Mouse (Mus musculus) brain, embryonic 14.5 days (tissue): ENCODE results near the gene Ano7. TPM values are rescaled to one million over a fixed set of nuclear protein-coding genes. Genes with fewer than 3 reads are reported as not detected.
A peak's percentile ranks its signal among the peaks of the same experiment; 100 is the strongest.

Experiments used
- DNase-seq: peaks from one replicate; pipeline ENCODE4 v3.0.0-alpha.2; 2011; ENCODE audit warnings: low read depth
- CTCF ChIP-seq: fragments of 200-500 bp; IDR thresholded peaks from 2 replicates; pipeline ENCODE4 v1.5.1; 2012; ENCODE audit warnings: inconsistent platforms, mild to moderate bottlenecking, moderate library complexity, borderline replicate concordance; ENCODE audit not compliant: insufficient read depth, insufficient read length; ENCODE audit errors: extremely low read depth
- POLR2A ChIP-seq: fragments of 200-500 bp; IDR thresholded peaks from 2 replicates; pipeline ENCODE4 v1.6.1; 2012; ENCODE audit warnings: mild to moderate bottlenecking, inconsistent platforms, borderline replicate concordance; ENCODE audit not compliant: poor library complexity, insufficient read depth, insufficient read length, severe bottlenecking; ENCODE audit errors: extremely low read depth
- polyA plus RNA-seq: library from polyadenylated mRNA; depleted of rRNA; stranded (reverse); fragments of >200 nt; gene quantifications from 2 replicates; pipeline ENCODE4 v1.2.3, GENCODE M21; 2012; rRNA removed

Ano7 gene
- 0.57 and 0.85 TPM in 2 replicates for polyA plus RNA-seq

DNA sequence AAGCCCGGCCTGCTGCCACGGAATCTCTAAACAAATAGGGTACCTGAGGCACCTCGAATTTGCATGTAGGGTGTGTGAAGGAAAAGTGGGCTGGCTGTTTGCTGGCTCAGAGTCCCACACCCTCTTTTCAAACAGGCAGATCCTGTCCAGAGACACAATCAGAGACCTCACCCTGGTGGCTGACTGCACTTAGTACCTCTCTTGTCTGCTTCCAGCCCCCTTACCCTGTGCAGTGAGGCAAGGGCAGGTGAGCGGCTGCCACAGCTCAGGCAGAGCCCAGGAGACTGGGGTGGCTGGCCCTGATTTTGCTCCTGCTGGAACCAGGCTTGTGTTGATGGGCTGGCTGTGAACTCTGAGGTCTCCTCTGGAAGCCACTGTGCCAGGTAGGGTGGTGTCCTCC is at the start of gene Ano7:
Ano7 (plus strand) TSS at position 266 of the 400 bp plus-strand sequence.
- TF ChIP-seq POLR2A (no peak), CTCF (no peak)
- DNase-seq: no peak

DNA sequence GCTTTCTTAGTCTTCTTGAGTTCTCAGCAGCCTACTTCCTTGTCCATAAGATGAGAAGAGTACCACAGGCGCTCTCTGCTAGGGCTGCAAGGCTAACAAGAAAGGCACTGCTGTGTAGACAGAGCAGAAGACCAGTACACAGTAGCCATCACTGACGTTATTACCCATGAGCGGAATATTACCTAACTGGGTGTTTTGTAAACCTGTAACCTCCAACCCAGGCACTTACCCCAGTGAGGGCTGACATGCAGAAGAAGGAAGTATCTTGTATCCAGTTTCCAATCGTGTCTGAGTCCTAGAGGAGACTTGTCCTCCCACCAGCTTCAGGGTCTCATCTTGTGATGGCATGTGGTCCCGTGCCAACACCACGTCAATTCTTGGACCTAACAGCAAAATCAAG is 49.8 kb upstream of the Ano7 start:
- TF ChIP-seq CTCF: no peak
- no peak for TF ChIP-seq POLR2A

DNA sequence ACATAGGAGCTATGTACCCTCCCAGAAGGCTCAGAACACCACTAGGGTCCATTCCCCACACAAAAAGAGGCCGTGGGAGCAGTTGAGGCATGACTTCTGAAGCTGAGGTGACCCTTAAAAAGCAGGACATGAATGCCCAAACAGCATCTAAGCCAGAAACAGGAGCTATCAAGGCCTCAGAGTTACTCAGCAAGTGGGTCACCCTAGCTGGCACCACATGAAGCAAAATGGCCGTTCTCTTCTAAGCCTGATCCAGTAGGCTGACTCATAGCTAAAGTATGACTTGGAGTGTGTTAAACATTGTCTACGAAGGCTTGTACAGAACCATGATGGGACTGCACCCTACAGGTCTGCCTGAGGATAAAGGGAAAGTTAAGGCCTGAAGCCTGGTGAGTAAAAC is 47.3 kb upstream of the Ano7 start:
- no peak for DNase-seq
- TF ChIP-seq POLR2A (no peak), CTCF (no peak)

More for the DNA sequence above, 49.8 kb upstream of the Ano7 start:
- no peak for DNase-seq

DNA sequence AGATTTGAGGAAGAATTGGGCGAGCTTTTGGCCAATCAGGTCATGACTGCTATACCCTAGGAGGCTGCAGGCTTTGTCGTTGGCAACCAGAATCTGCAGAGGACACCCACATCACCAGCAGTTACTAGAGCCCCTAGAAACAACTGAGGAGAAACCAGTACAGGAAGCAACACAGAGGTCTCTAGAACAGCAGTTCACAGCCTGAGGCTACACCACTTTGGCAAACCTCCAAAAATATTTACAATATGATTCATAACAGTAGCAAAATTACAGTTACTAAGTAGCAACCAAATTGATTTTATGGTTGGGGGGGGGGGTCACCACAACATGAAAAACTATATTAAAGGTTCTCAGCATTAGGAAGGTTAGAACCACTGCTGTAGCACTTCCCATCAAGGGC is 39.1 kb upstream of the Ano7 start:
- no peak for TF ChIP-seq POLR2A
- no peak for TF ChIP-seq CTCF
- no peak for DNase-seq

DNA sequence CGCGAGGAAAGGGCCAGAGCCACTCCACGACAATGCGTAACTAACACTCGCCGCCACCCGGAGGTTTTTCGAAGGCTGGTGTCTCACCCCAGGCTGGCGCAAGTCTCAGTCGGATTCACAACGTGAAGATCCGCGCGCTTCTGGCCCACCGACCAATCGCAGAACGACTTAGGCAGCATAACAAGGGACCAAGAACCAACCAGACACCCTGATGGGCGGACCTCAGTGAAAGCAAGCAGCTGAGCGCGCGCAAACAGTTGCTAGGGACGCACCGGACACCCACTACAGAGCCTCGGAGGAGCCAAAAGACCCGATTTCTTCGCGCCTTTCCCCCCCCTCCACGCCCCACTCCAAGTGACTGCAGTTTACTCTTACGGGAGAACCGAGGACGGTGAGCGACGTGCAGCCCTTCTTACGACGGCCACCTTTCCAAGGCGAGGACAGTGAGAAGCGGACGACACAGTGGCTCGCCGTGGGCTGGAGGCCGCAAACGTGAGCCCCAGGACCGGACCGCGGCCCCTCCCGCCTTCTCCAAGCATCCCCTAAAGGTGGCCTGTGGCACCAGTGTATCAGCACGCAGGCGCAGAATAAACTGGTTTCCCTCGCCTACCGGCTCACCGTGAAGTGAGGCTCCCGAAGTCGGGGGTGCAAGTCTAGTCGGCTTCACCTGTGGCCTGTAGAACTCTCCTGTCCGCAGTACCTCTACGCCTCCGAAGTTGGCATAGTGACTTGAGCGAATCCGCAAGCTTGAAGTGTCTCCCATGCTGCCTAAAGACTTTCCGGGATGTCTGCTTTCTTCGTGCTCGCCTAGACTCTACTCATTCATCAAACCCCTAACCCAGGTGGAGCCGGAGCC is 30.9 kb upstream of the Ano7 start, which contains the start of the genes Ppp1r7 and Pask:
Ppp1r7 (plus strand) TSS at position 207 of the 856 bp plus-strand sequence.
Pask (minus strand) TSS at position 835 of the 856 bp plus-strand sequence.
- TF ChIP-seq POLR2A (no peak), CTCF (no peak)
- peak; percentile 99 for DNase-seq

DNA sequence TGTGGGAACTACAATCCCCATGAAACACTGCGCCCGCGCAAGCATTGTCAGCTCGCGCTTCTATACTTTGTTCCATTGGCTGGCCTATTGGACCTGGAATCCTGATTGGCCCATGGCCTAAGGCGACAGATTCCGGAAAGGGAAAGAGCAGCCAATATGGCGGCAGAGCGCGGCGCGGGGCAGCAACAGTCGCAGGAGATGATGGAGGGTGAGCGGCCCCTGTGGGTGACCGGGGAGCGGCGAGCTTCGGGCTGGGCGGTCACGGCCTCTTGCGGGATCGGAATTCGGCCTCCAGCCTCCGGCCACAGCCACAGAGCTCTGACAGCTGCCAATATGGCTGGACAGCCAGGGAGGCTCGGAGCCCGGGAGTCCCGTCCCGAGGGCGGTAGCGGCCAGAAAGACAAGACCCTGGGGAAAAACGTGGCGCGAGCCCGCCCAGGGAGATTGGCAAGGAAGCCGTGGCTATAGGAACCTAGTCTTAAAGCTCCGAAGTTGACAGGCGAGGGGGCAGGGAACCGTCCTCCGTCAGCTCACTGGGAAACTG is 30.2 kb upstream of the Ano7 start:
- TF ChIP-seq POLR2A (peak; percentile 49; the same call in 1 of the 2 replicates), CTCF (peak; percentile 7; the same call in 1 of the 2 replicates)
- DNase-seq: peak; percentile 99

DNA sequence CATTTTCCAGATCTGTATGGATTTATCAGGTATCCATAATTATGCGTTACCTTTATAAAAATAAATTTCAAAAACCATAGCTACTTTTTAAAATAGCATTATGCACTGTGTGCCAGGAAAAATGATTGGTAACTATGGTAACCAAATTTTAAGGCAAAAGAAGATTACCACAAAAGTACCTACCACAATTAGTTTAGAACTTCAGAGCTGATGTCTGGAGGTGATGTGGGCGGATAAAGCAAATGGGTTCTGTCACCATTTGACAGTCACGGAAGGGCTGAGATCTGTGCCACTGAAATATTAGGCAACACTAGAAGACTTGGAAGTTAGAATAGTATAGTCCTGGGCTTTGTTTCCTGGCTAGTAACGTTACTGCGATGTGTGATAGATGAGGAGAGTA is 26.6 kb upstream of the Ano7 start:
- TF ChIP-seq CTCF (no peak), POLR2A (no peak)
- DNase-seq: no peak

DNA sequence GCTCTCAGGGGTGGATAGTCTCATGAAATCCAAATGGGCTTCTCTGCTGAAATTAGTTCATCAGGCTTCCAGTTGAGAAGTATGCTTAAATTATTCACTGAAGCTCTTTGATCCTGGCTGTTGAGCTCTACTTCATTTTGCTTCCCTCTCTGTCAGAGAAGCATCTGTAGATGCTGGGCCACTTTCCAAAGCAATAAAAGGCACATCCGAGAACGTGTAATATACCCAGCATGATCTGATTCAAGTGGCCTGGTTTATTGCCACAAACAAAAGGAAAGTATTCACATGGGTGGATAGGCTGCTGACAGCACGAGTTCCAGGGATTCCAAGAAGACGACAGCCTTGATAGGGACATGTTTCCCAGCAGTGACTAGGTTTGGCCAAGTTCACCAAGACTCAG is 24.0 kb upstream of the Ano7 start:
- no peak for TF ChIP-seq POLR2A
- TF ChIP-seq CTCF: no peak

DNA sequence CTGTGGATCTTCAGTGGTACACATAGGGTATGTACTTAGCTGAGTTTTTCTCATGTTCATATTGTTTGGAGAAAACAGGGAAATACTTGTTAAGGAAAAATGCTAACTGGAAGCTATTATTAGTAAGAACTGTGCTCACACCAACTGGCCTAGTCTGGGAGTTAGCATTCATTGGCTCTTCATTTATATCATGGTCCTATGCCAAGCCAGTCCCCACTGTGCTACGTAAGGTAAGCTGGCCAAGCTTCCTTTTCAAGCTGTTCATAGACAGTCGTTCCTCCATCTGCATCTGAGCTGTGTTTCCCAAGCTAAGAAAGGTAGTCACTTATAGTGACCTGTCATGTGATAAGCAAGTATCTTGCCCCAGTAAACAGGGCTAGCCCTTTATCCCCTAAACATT is 21.0 kb upstream of the Ano7 start:
- DNase-seq: no peak

More for the DNA sequence above, 24.0 kb upstream of the Ano7 start:
- peak; percentile 1 for DNase-seq

DNA sequence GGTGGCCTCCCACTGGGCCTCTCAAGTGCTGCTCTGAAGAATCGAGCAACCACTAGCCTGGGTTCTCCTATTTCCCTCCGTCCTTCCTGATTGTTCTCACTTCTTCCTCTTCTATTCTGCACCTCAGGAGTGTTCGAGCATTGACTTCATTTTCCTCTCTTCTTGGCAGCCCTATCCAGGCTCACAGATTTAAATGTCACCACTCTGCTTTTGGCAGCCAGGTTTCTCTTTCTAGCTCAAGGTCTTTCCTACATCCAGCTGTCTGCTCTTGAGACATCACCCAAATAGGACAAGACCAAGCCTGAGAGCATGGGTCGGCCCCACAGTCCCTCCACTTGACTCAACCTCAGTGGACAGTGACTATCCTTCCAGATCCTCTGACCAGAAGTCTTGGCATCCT is 11.1 kb upstream of the Ano7 start:
- TF ChIP-seq CTCF: no peak
- TF ChIP-seq POLR2A: no peak
- no peak for DNase-seq

More for the DNA sequence above, 21.0 kb upstream of the Ano7 start:
- TF ChIP-seq CTCF (no peak), POLR2A (no peak)

DNA sequence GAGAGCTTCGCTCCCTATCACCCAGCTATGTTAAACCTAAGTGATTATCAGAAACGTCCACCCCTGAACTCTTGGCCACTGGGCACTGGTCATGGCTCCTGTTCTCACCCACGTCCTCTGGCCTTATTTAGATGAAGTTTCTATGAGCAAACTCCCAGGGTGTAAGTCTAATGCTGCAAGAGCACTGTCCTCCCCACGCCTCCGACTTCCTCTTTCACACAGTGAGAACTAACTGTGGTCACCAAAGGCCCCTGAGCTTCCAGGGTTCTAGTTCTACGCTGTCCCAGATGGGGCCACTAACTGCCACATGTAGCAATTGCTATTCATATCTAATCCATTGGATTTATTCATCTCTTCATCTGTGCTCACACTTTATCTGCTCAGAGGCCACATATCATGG is 8.1 kb upstream of the Ano7 start:
- no peak for DNase-seq
- TF ChIP-seq POLR2A: no peak
- TF ChIP-seq CTCF: no peak
